Mouse (Mus musculus) hindbrain, embryonic 13.5 days (tissue): Measurements from ENCODE around the gene H2-Q4. TPM values are rescaled to one million over a fixed set of nuclear protein-coding genes. Genes with fewer than 3 reads are reported as not detected.
A peak's percentile ranks its signal among the peaks of the same experiment; 100 is the strongest.
"Not testable (repeated sequence)": the region's sequence is repeated elsewhere in the genome, so short reads cannot be mapped to it uniquely, and the experiment has no call there.

Experiments used
- ATAC-seq: fragments of 200-750 bp; cut with Nextera tagmentation; 2 replicates; pipeline ENCODE4 v1.8.0; 2017; ENCODE audit warnings: moderate TSS enrichment; ENCODE audit not compliant: low FRiP score
- H3K27ac ChIP-seq: fragments of 300-500 bp; sonication (generic); 2 replicates; pipeline ENCODE4 v1.5.1; 2015; ENCODE audit warnings: inconsistent platforms, mild to moderate bottlenecking, moderate library complexity
- H3K27me3 ChIP-seq: fragments of 300-500 bp; sonication (generic); 2 replicates; pipeline ENCODE4 v1.6.1; 2015; ENCODE audit warnings: mild to moderate bottlenecking, inconsistent platforms
- H3K36me3 ChIP-seq: fragments of 300-500 bp; sonication (generic); 2 replicates; pipeline ENCODE4 v1.6.1; 2015; ENCODE audit warnings: mild to moderate bottlenecking, inconsistent platforms
- H3K4me1 ChIP-seq: fragments of 300-500 bp; sonication (generic); replicated peaks from 2 replicates; pipeline ENCODE4 v1.6.1; 2015; ENCODE audit warnings: inconsistent platforms
- H3K4me2 ChIP-seq: fragments of 300-500 bp; sonication (generic); 2 replicates; pipeline ENCODE4 v1.6.1; 2015; ENCODE audit warnings: inconsistent platforms, mild to moderate bottlenecking, moderate library complexity
- H3K4me3 ChIP-seq: fragments of 300-500 bp; sonication (generic); 2 replicates; pipeline ENCODE4 v1.5.1; 2015; ENCODE audit warnings: mild to moderate bottlenecking, inconsistent platforms
- H3K9ac ChIP-seq: fragments of 300-500 bp; sonication (generic); 2 replicates; pipeline ENCODE4 v1.6.1; 2015; ENCODE audit warnings: mild to moderate bottlenecking, inconsistent platforms
- H3K9me3 ChIP-seq: fragments of 300-500 bp; sonication (generic); 2 replicates; pipeline ENCODE4 v1.6.1; 2016; ENCODE audit warnings: inconsistent platforms
- WGBS: fragments of 180-500 bp; shearing (Covaris S2); methylation state at CpG from one replicate; pipeline ENCODE4 v1.1.7; 2015; 5-methylcytosine and 5-hydroxymethylcytosine counted together
- polyA plus RNA-seq: library from polyadenylated mRNA; unstranded; fragments of >200 nt; fragmentation: Nextera tagmentation; extraction: Ambion mirVana; gene quantifications from 2 replicates; pipeline ENCODE4 v1.2.1, GENCODE M21; 2015

H2-Q4 gene
- polyA plus RNA-seq, 1 experiment from 2014 or later: 1.0 TPM

- WGBS: 79% methylated on average over 3 of the region's 3 CpGs
These were observed 43.9 kb downstream of the H2-Q4 start for GRCm38 (mm10) chr17:35423131-35423810.

GRCm38 (mm10) chr17:35424106-35424505, 44.7 kb downstream of the H2-Q4 start:
- H3K9me3 ChIP-seq, H3K9ac ChIP-seq, H3K4me2 ChIP-seq, H3K4me3 ChIP-seq, H3K36me3 ChIP-seq, H3K27ac ChIP-seq, ATAC-seq: not testable (repeated sequence)
- peaks cover 45% of the 10 kb centered on the region for H3K27me3 ChIP-seq
- peaks cover 12% of the 10 kb centered on the region for H3K4me1 ChIP-seq
- WGBS: 85% methylated on average over 3 of the region's 3 CpGs

More at GRCm38 (mm10) chr17:35423131-35423810, 43.9 kb downstream of the H2-Q4 start:
- Histone ChIP-seq H3K4me1 (peaks cover 12% of the 10 kb centered on the region), H3K27me3 (peaks cover 40% of the 10 kb centered on the region)
- not testable (repeated sequence) for H3K9ac ChIP-seq, H3K9me3 ChIP-seq, H3K4me2 ChIP-seq, H3K4me3 ChIP-seq, H3K27ac ChIP-seq, ATAC-seq, H3K36me3 ChIP-seq

GRCm38 (mm10) chr17:35424624-35425416, 45.4 kb downstream of the H2-Q4 start, which contains the start of gene H2-Q6:
TSS of gene H2-Q6 (plus strand) at chr17:35424850.
- Histone ChIP-seq H3K4me3 (peak within 1 kb of the TSS; percentile 39), H3K9ac (peak within 1 kb of the TSS; percentile 59), H3K27me3 (peaks cover 45% of the 10 kb centered on the region), H3K4me2 (peak within 1 kb of the TSS; percentile 69), H3K4me1 (peaks cover 12% of the 10 kb centered on the region)
- under 1% methylated on average over 62 of the region's 66 CpGs for WGBS
- not testable (repeated sequence) for H3K27ac ChIP-seq, H3K9me3 ChIP-seq, H3K36me3 ChIP-seq
- ATAC-seq: peak; percentile 57

- H3K27me3 ChIP-seq: peaks cover 45% of the 10 kb centered on the region
These were observed 46.1 kb downstream of the H2-Q4 start for GRCm38 (mm10) chr17:35425474-35425873.

GRCm38 (mm10) chr17:35428883-35429282, 49.5 kb downstream of the H2-Q4 start:
- H3K9me3 ChIP-seq, H3K9ac ChIP-seq, H3K4me3 ChIP-seq, H3K4me2 ChIP-seq, H3K36me3 ChIP-seq, H3K27ac ChIP-seq, ATAC-seq: not testable (repeated sequence)
- H3K27me3 ChIP-seq: peaks cover 35% of the 10 kb centered on the region
- peaks cover 12% of the 10 kb centered on the region for H3K4me1 ChIP-seq
- WGBS: 93% methylated on average over 6 of the region's 6 CpGs

More at GRCm38 (mm10) chr17:35425474-35425873, 46.1 kb downstream of the H2-Q4 start:
- H3K36me3 ChIP-seq, H3K27ac ChIP-seq, H3K9ac ChIP-seq, H3K9me3 ChIP-seq: not testable (repeated sequence)
- 10% methylated on average over 28 of the region's 28 CpGs for WGBS
- peaks cover 12% of the 10 kb centered on the region for H3K4me1 ChIP-seq
- H3K4me2 ChIP-seq: peak overlapping the region; percentile 69
- peak overlapping the region; percentile 39 for H3K4me3 ChIP-seq
- ATAC-seq: 0 out of 2 replicates have a peak, but pooled peaks have one; percentile 52

GRCm38 (mm10) chr17:35430671-35431070, 51.3 kb downstream of the H2-Q4 start:
- 89% methylated on average over 6 of the region's 6 CpGs for WGBS
- not testable (repeated sequence) for H3K27ac ChIP-seq, H3K9ac ChIP-seq, H3K4me1 ChIP-seq, ATAC-seq, H3K4me3 ChIP-seq, H3K36me3 ChIP-seq, H3K9me3 ChIP-seq, H3K4me2 ChIP-seq
- peaks cover 22% of the 10 kb centered on the region for H3K27me3 ChIP-seq

GRCm38 (mm10) chr17:35432167-35432566, 52.8 kb downstream of the H2-Q4 start:
- not testable (repeated sequence) for H3K27ac ChIP-seq, H3K4me1 ChIP-seq, H3K9ac ChIP-seq, ATAC-seq, H3K9me3 ChIP-seq, H3K4me3 ChIP-seq, H3K36me3 ChIP-seq, H3K4me2 ChIP-seq
- peaks cover 17% of the 10 kb centered on the region for H3K27me3 ChIP-seq
- WGBS: 84% methylated on average over 3 of the region's 3 CpGs

GRCm38 (mm10) chr17:35434836-35435235, 55.4 kb downstream of the H2-Q4 start:
- H3K4me2 ChIP-seq, H3K9ac ChIP-seq, H3K9me3 ChIP-seq, ATAC-seq, H3K27ac ChIP-seq, H3K36me3 ChIP-seq, H3K4me1 ChIP-seq, H3K4me3 ChIP-seq: not testable (repeated sequence)
- 9% methylated on average over 8 of the region's 8 CpGs for WGBS
- H3K27me3 ChIP-seq: peaks cover 22% of the 10 kb centered on the region

Other genes with a start within 250 kb of the H2-Q4 start
- gene Apom, start 247.6 kb upstream of the H2-Q4 start, polyA plus RNA-seq: 0.34 and 0.84 TPM in 2 replicates
- 76.5 and 81.9 TPM in 2 replicates for gene Bag6, start 244.4 kb upstream of the H2-Q4 start, polyA plus RNA-seq
- gene Prrc2a, start 214.7 kb upstream of the H2-Q4 start, polyA plus RNA-seq: 181 and 196 TPM in 2 replicates
- gene Aif1, start 203.5 kb upstream of the H2-Q4 start, polyA plus RNA-seq: 8.7 and 11.6 TPM in 2 replicates
- gene Lst1, start 191.2 kb upstream of the H2-Q4 start, polyA plus RNA-seq: 6.8 and 8.9 TPM in 2 replicates
- 0.44 and 0.52 TPM in 2 replicates for gene Ltb, start 185.2 kb upstream of the H2-Q4 start, polyA plus RNA-seq
- gene Tnf, start 177.6 kb upstream of the H2-Q4 start, polyA plus RNA-seq: not detected in 2 replicates
- gene Lta, start 174.3 kb upstream of the H2-Q4 start, polyA plus RNA-seq: 0.23 and 0.27 TPM in 2 replicates
- gene Gm16181, start 158.8 kb upstream of the H2-Q4 start, polyA plus RNA-seq: 0.57 and 0.83 TPM in 2 replicates
- 52.4 and 54.2 TPM in 2 replicates for gene Atp6v1g2, start 146.0 kb upstream of the H2-Q4 start, polyA plus RNA-seq
- 8.4 and 10.8 TPM in 2 replicates for gene Nfkbil1, start 143.8 kb upstream of the H2-Q4 start, polyA plus RNA-seq
- gene Ddx39b, start 137.9 kb upstream of the H2-Q4 start, polyA plus RNA-seq: 391 and 410 TPM in 2 replicates
- 73.4 and 73.6 TPM in 2 replicates for gene H2-D1, start 116.9 kb upstream of the H2-Q4 start, polyA plus RNA-seq
- 0.14 and 0.30 TPM in 2 replicates for gene H2-Q1, start 59.2 kb upstream of the H2-Q4 start, polyA plus RNA-seq
- gene H2-Q2, start 37.4 kb upstream of the H2-Q4 start, polyA plus RNA-seq: 0.68 and 1.0 TPM in 2 replicates
- 0.30 and 0.34 TPM in 2 replicates for gene H2-Q6, start 45.2 kb downstream of the H2-Q4 start, polyA plus RNA-seq
- gene H2-Q7, start 59.5 kb downstream of the H2-Q4 start, polyA plus RNA-seq: 2.4 TPM in 2 replicates
- 0.10 and 0.23 TPM in 2 replicates for gene H2-Q10, start 90.5 kb downstream of the H2-Q4 start, polyA plus RNA-seq
- gene Pou5f1, start 126.4 kb downstream of the H2-Q4 start, polyA plus RNA-seq: not detected in 2 replicates
- 14.9 and 15.4 TPM in 2 replicates for gene Tcf19, start 137.2 kb downstream of the H2-Q4 start, polyA plus RNA-seq
- gene Cchcr1, start 137.5 kb downstream of the H2-Q4 start, polyA plus RNA-seq: 6.3 and 7.6 TPM in 2 replicates
- 0.68 and 1.4 TPM in 2 replicates for gene Psors1c2, start 153.6 kb downstream of the H2-Q4 start, polyA plus RNA-seq
- gene Cdsn, start 172.5 kb downstream of the H2-Q4 start, polyA plus RNA-seq: 0.12 and 0.14 TPM in 2 replicates
- not detected in 2 replicates for gene 2300002M23Rik, start 187.8 kb downstream of the H2-Q4 start, polyA plus RNA-seq
- gene Sfta2, start 221.9 kb downstream of the H2-Q4 start, polyA plus RNA-seq: not detected in 2 replicates
- gene Gm9573, start 247.0 kb downstream of the H2-Q4 start, polyA plus RNA-seq: not detected in 2 replicates